Mouse (Mus musculus): ENCODE measurements around the gene Coq9.

DNA sequence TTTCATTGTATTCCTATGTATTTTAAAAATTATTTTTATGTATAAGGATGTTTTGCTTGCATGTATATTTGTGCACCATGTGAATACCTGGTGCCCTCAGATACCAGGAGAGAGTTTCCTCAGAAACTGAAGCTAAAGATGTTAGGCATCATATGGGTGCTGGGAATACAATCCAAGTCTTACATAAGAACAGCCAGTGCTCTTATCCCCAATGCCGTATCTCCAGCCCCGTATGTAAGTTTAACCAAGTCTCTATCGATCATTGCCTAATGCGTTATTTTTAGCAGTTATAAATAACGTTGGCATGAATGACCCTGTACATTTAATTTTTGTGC lies 18.9 kb downstream of the Coq9 start:
- TF ChIP-seq CTCF (IDR thresholded peaks at IDR 0.05; ENCODE audit: control insufficient read depth, insufficient read depth, low read length) (no peak), POLR2A (IDR thresholded peaks at IDR 0.05; ENCODE audit: borderline replicate concordance, control insufficient read depth, low read depth, low read length) (no peak)

All from bone marrow, adult 2 months (tissue).